Mouse (Mus musculus) lung, postnatal 0 days (tissue): ENCODE results near the gene Dock2.

Experiments
- CTCF ChIP-seq: IDR thresholded peaks from 2 replicates; pipeline ENCODE4 v1.5.1; 2016; ENCODE audit warnings: antibody characterized with exemption, mild to moderate bottlenecking
- EP300 ChIP-seq: IDR thresholded peaks from 2 replicates; pipeline ENCODE4 v1.6.1; 2016; ENCODE audit warnings: antibody characterized with exemption, mild to moderate bottlenecking, control low read depth

- TF ChIP-seq CTCF (no peak), EP300 (no peak)
Observed at GRCm38 (mm10) chr11:34784864-34785263, 1.2 kb upstream of the Dock2 start.
